Mouse (Mus musculus) forebrain, postnatal 0 days (tissue): ENCODE measurements around the gene Pcsk5. TPM values are rescaled to one million over a fixed set of nuclear protein-coding genes. Genes with fewer than 3 reads are reported as not detected.

Experiments
- ATAC-seq: fragments of 200-750 bp; cut with Nextera tagmentation; 2 replicates; pipeline ENCODE4 v1.8.0; 2017; ENCODE audit warnings: mild to moderate bottlenecking, moderate library complexity
- DNase-seq: peaks from one replicate; pipeline ENCODE4 v3.0.0-alpha.2; 2015
- H3K27ac ChIP-seq: fragments of 300-500 bp; sonication (generic); 2 replicates; pipeline ENCODE4 v1.5.1; 2014; ENCODE audit warnings: low read depth, mild to moderate bottlenecking, antibody characterized with exemption, low read length, moderate library complexity, mixed read lengths
- H3K27me3 ChIP-seq: fragments of 300-500 bp; sonication (generic); 2 replicates; pipeline ENCODE4 v1.6.1; 2014; ENCODE audit warnings: mild to moderate bottlenecking, low read length, mixed read lengths; ENCODE audit not compliant: insufficient read depth
- H3K36me3 ChIP-seq: fragments of 300-500 bp; sonication (generic); 2 replicates; pipeline ENCODE4 v1.6.1; 2014; ENCODE audit warnings: mild to moderate bottlenecking, moderate library complexity; ENCODE audit not compliant: insufficient read depth
- H3K4me1 ChIP-seq: fragments of 300-500 bp; sonication (generic); 2 replicates; pipeline ENCODE4 v1.6.1; 2014; ENCODE audit warnings: antibody characterized with exemption; ENCODE audit not compliant: insufficient read depth
- H3K4me2 ChIP-seq: fragments of 300-500 bp; sonication (generic); 2 replicates; pipeline ENCODE4 v1.6.1; 2014; ENCODE audit warnings: low read depth, mild to moderate bottlenecking, moderate library complexity
- H3K4me3 ChIP-seq: fragments of 300-500 bp; sonication (generic); 2 replicates; pipeline ENCODE4 v1.5.1; 2014; ENCODE audit warnings: low read depth, low read length, mixed read lengths
- H3K9ac ChIP-seq: fragments of 300-500 bp; sonication (generic); 2 replicates; pipeline ENCODE4 v1.6.1; 2014; ENCODE audit warnings: mild to moderate bottlenecking
- H3K9me3 ChIP-seq: fragments of 300-500 bp; sonication (generic); 2 replicates; pipeline ENCODE4 v1.6.1; 2016; ENCODE audit warnings: low read length
- CTCF ChIP-seq: sonication (generic); IDR thresholded peaks from 2 replicates; pipeline ENCODE4 v1.5.1; 2016; ENCODE audit warnings: antibody characterized with exemption, control low read depth, low read depth
- WGBS: fragments of 180-500 bp; shearing (Covaris S2); extraction: QIAGEN DNeasy Blood & Tissue Kit; methylation state at CpG from one replicate; pipeline ENCODE4 v1.1.7; 2014; 5-methylcytosine and 5-hydroxymethylcytosine counted together
- polyA plus RNA-seq: library from polyadenylated mRNA; unstranded; fragments of >200 nt; fragmentation: Nextera tagmentation; extraction: Ambion mirVana; gene quantifications from 2 replicates; pipeline ENCODE4 v1.2.1, GENCODE M21; 2015
- total RNA-seq: library from RNA; depleted of rRNA; stranded (reverse); fragments of >200 nt; gene quantifications from 2 replicates; pipeline ENCODE4 v1.2.3, GENCODE M21; 2014

Pcsk5 gene
- total and polyA plus RNA-seq, 2 experiments from 2014 or later, result 11.2 to 15.1 TPM

DNA sequence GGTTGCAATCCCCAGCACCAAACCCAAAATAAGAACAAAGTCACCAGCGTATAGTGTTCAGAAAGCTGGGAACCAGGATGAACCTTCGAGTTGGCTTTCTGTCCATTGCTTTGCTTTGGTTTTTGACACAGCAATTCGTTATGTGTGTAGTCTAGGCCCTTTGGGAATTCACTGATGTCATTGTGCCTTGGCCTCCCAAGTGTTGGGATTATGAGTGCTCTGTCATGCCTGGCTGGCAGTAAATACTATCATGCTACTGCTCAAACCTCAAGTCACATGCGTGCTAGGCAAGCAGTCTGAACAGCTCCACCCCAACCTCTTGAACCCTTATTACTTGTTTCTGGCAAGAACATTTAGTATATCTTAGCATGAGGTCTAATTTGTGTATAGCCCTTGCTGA is 434.3 kb downstream of the Pcsk5 start:
- no peak for DNase-seq
- Histone ChIP-seq H3K27ac (no peak overlapping the region), H3K4me1 (no peaks in the 10 kb centered on the region), H3K4me3 (no peak overlapping the region), H3K36me3 (peaks cover 21% of the 10 kb centered on the region), H3K4me2 (no peak overlapping the region), H3K9ac (no peak overlapping the region), H3K9me3 (no peaks in the 10 kb centered on the region), H3K27me3 (no peaks in the 10 kb centered on the region)
- WGBS, result 89% methylated on average over 4 of the region's 4 CpGs
- no peak for TF ChIP-seq CTCF
- no peak for ATAC-seq

DNA sequence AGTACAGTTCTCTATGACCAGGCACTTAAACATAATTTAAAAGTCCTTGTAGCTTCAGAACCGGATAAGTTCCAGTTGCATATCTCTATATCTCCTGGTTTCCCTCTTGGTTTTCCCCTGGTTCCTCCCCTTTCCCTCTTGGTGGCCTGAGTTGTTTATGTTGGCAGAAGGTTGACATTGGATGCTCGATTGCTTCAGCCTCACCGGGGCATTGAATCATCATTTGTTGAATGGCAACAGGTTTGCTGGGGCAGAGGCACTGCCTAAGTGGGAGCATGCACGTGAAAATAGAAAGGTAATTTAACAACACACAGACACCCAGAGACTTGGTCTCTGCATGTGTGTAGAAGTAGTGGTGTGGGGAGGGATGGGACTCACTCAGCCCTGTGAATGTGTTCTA is 436.9 kb downstream of the Pcsk5 start:
- no peaks in the 10 kb centered on the region for H3K27me3 ChIP-seq
- WGBS, result 92% methylated on average over 4 of the region's 4 CpGs
- no peaks in the 10 kb centered on the region for H3K4me1 ChIP-seq
- H3K9me3 ChIP-seq, result no peaks in the 10 kb centered on the region
- TF ChIP-seq CTCF, result no peak
- DNase-seq, result no peak
- H3K4me3 ChIP-seq, result no peak overlapping the region
- no peak overlapping the region for H3K27ac ChIP-seq
- no peak overlapping the region for H3K4me2 ChIP-seq
- H3K9ac ChIP-seq, result no peak overlapping the region
- no peak for ATAC-seq
- H3K36me3 ChIP-seq, result peaks cover 28% of the 10 kb centered on the region

DNA sequence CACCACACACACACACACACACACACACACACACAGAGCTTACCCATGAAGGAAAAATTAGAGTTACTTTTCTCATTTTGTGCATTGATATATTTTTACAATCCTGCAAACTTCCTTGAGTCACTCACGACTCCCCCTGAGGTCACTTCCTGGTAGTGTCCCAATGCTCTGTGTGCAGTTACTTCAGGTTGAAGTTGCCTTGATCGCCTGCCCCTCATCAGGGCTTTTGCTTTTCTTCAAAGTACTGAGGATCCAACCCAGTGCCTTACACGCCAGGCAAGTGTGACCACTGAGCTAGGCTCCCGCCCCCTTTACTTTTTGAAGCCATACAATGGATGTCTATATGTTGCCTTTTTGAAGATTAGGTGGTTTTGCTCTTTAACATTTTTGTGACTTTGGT is 437.5 kb downstream of the Pcsk5 start:
- ATAC-seq (no peak), DNase-seq (no peak)
- Histone ChIP-seq H3K4me1 (peaks cover 4% of the 10 kb centered on the region; the same call in 1 of the 2 replicates), H3K4me2 (no peak overlapping the region), H3K36me3 (peaks cover 28% of the 10 kb centered on the region), H3K27ac (no peak overlapping the region), H3K9me3 (no peaks in the 10 kb centered on the region), H3K9ac (no peak overlapping the region), H3K27me3 (no peaks in the 10 kb centered on the region), H3K4me3 (no peak overlapping the region)
- TF ChIP-seq CTCF, result no peak
- WGBS, result 85% methylated on average over 4 of the region's 4 CpGs

DNA sequence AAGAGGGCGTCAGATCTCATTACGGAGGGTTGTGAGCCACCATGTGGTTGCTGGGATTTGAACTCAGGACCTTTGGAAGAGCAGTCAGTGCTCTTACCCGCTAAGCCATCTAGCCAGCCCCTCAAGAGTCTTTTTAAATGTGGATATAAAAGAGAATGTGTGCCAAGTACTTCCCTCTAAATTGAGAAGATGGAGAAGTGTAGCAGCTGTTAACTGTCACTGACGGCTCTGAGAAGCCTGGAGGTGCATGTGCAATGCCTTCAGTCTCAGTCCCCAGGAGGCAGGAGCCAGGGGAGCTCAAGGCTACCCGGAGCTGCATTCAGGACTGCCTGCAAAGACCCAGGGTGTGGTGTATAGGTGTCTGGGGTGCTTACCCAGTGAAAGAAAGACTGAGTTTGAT is 439.5 kb downstream of the Pcsk5 start:
- H3K27me3 ChIP-seq, result no peaks in the 10 kb centered on the region
- no peaks in the 10 kb centered on the region for H3K9me3 ChIP-seq
- no peak overlapping the region for H3K4me3 ChIP-seq
- H3K4me1 ChIP-seq, result peaks cover 7% of the 10 kb centered on the region; the same call in 1 of the 2 replicates
- no peak overlapping the region for H3K27ac ChIP-seq
- no peak for TF ChIP-seq CTCF
- H3K4me2 ChIP-seq, result no peak overlapping the region
- ATAC-seq, result no peak
- peaks cover 28% of the 10 kb centered on the region for H3K36me3 ChIP-seq
- H3K9ac ChIP-seq, result no peak overlapping the region
- WGBS, result 77% methylated on average over 5 of the region's 5 CpGs
- DNase-seq, result no peak

DNA sequence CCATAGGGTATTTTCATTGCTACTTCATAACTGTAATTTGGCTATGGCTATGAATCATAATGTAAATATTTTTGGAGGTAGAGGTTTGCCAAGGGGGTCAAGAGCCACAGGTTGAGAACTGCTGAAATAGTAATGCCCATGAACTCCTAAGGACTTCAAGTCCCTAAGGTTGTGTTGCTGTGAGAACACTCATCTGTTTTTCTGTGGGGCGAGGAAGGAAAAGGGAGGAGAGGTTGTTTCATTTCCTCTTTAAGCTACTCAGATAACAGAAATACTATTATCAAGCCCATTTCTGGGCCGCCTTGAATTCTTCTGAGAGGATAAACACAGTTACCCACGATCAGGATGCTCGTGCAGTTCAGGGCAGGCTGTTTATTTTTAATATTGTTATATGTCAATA is 440.6 kb downstream of the Pcsk5 start:
- Histone ChIP-seq H3K9me3 (no peaks in the 10 kb centered on the region), H3K4me2 (no peak overlapping the region), H3K4me3 (no peak overlapping the region), H3K4me1 (peaks cover 7% of the 10 kb centered on the region; the same call in 1 of the 2 replicates), H3K27ac (no peak overlapping the region), H3K27me3 (no peaks in the 10 kb centered on the region), H3K36me3 (peaks cover 28% of the 10 kb centered on the region), H3K9ac (no peak overlapping the region)
- no peak for ATAC-seq
- 89% methylated on average over 4 of the region's 4 CpGs for WGBS
- TF ChIP-seq CTCF, result no peak
- DNase-seq, result no peak

DNA sequence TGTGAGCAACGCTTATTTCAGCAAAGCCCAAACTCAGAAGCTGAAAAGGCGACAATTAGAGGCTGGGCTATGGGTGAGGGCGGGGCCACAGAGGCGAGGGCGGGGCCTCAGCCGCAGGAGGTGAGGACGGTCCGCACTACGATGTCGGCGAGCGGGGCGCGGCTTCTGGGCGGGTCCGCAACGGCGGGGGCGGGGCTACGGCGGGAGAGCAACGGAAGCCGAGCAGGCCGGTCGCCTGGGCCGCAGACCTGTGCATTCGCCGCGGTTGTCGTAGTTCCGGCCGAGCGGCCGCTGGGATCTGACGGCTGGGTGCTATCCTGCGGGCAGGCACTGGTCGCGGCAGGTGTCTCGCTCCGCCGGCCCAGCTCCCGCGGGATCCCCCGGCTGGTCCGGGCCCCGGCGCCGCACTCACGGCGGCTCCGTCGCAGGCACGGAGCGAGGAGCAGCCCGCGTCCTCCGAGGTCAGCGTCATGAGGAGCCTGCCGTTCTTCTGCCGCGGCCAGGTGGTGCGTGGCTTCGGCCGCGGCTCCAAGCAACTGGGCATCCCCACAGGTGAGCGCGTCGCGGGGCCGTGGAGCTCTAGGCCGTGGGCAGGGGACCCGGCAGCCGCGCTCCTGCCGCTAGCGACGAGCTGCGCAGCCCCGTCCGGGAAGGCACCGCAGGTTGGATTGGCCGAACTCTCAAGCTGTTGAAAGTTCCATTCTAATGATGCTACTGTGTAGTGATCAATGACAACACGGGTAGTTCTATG is 443.4 kb downstream of the Pcsk5 start, which contains the start of gene Rfk:
Rfk (plus strand) TSS at position 203 of the 751 bp plus-strand sequence.
- DNase-seq, result peak; percentile 86
- Histone ChIP-seq H3K27ac (peak within 1 kb of the TSS; percentile 75), H3K4me2 (peak within 1 kb of the TSS; percentile 71), H3K9ac (peak within 1 kb of the TSS; percentile 88), H3K36me3 (peaks cover 14% of the 10 kb centered on the region; the same call in 1 of the 2 replicates), H3K27me3 (no peaks in the 10 kb centered on the region), H3K9me3 (no peaks in the 10 kb centered on the region), H3K4me3 (peak within 1 kb of the TSS; percentile 93), H3K4me1 (peaks cover 7% of the 10 kb centered on the region; the same call in 1 of the 2 replicates)
- peak; percentile 95 for ATAC-seq
- no peak for TF ChIP-seq CTCF
- WGBS, result 4% methylated on average over 80 of the region's 83 CpGs

DNA sequence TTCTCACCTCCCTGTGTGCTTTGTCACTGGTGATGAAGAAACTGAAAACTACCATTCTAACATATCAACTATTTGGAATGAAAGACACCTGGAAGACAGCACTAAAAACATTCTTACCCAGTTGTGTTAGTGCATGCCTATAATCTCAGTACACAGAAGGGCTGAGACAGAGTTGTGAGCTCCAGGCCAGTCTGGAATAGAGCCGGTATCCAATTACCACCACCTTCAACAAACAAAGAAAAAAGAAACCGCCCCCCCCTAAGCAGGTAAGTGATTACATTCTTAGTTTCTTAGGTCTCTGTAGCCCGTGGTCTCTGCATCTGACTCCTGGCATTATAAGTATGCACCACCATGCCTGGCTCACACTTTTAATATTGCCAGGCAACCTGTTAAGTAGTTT is 444.6 kb downstream of the Pcsk5 start:
- peaks cover 7% of the 10 kb centered on the region; the same call in 1 of the 2 replicates for H3K4me1 ChIP-seq
- H3K9me3 ChIP-seq, result no peaks in the 10 kb centered on the region
- H3K4me2 ChIP-seq, result no peak overlapping the region
- H3K27ac ChIP-seq, result no peak overlapping the region
- H3K27me3 ChIP-seq, result no peaks in the 10 kb centered on the region
- ATAC-seq (no peak), DNase-seq (no peak)
- TF ChIP-seq CTCF, result no peak
- H3K36me3 ChIP-seq, result peaks cover 4% of the 10 kb centered on the region; the same call in 1 of the 2 replicates
- no peak overlapping the region for H3K9ac ChIP-seq
- WGBS, result 21% methylated on average over 3 of the region's 3 CpGs
- H3K4me3 ChIP-seq, result no peak overlapping the region
